Mouse (Mus musculus) liver, embryonic 14.5 days (tissue): ENCODE data around the gene Nup210.

Experiments
- CTCF ChIP-seq: IDR thresholded peaks from 2 replicates; pipeline ENCODE4 v1.5.1; 2016; ENCODE audit warnings: antibody characterized with exemption, low read depth, control low read depth
- EP300 ChIP-seq: IDR thresholded peaks from 2 replicates; pipeline ENCODE4 v1.6.1; 2016; ENCODE audit warnings: antibody characterized with exemption, low read depth

DNA sequence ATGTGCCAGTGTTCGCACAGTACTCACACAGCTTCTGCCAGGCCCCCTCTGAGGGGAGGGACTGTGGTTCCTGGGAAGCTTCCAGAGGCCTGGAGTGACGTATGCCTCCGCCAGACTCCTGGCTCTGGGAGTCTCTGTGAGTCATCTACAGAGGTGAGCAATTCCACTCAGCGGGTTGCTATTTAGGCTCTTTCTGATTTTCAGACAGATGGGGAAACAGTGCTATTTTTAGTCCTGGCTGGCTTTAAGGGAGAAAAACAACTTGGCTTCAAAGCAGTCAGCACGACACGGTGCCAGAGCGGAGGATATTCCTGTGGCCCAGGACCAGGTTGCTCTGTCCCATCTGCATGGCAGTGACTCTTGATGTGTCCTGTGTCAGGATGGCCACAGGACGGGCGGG lies 40.4 kb downstream of the Nup210 start:
- no peak for TF ChIP-seq EP300
- no peak for TF ChIP-seq CTCF
